Mouse (Mus musculus): ENCODE measurements around the gene Ndufab1. TPM values are rescaled to one million over a fixed set of nuclear protein-coding genes. Genes with fewer than 3 reads are reported as not detected.

Ndufab1 gene
- polyA plus RNA-seq, 1 experiment, result 361 TPM

DNA sequence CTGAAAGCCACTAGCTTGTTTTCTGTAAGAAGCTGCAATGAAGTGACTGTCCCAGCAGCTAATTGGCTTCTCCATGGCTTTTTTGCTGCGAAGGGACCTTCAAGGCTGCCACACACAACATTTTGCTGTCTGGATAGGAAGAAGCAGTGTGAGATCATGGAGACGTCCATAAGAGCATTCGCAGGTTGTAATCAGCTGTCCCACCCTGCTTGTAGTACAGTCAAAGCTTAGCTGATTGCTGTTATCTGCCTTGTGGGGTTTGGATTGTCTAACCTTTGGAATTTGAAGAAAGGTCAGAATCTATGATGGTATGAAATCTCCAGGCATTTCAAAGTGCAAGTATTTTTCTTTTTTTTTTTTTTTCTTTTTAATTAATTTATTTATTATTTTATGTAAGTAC lies 27.3 kb downstream of the Ndufab1 start:
- Histone ChIP-seq H3K36me3 (ENCODE audit: control insufficient read depth, insufficient read depth, low read length) (peaks cover 72% of the 10 kb centered on the region), H3K4me1 (replicated peaks; ENCODE audit: control insufficient read depth, insufficient read depth, low read length) (no peaks in the 10 kb centered on the region), H3K27ac (ENCODE audit: control insufficient read depth, insufficient read depth, low read length) (no peak overlapping the region), H3K27me3 (ENCODE audit: control insufficient read depth, insufficient read depth, low read length) (no peaks in the 10 kb centered on the region), H3K4me3 (ENCODE audit: control insufficient read depth, insufficient read depth, low read length) (no peak overlapping the region)
- WGBS, result 96% methylated on average over 3 of the region's 3 CpGs
- no peak for DNase-seq
- TF ChIP-seq CTCF (IDR thresholded peaks at IDR 0.05; ENCODE audit: borderline replicate concordance, control insufficient read depth, extremely low read depth, insufficient read depth, low read length, poor library complexity) (no peak), POLR2A (IDR thresholded peaks at IDR 0.05; ENCODE audit: control insufficient read depth, extremely low read depth, insufficient read depth, low read length, poor library complexity) (no peak)

DNA sequence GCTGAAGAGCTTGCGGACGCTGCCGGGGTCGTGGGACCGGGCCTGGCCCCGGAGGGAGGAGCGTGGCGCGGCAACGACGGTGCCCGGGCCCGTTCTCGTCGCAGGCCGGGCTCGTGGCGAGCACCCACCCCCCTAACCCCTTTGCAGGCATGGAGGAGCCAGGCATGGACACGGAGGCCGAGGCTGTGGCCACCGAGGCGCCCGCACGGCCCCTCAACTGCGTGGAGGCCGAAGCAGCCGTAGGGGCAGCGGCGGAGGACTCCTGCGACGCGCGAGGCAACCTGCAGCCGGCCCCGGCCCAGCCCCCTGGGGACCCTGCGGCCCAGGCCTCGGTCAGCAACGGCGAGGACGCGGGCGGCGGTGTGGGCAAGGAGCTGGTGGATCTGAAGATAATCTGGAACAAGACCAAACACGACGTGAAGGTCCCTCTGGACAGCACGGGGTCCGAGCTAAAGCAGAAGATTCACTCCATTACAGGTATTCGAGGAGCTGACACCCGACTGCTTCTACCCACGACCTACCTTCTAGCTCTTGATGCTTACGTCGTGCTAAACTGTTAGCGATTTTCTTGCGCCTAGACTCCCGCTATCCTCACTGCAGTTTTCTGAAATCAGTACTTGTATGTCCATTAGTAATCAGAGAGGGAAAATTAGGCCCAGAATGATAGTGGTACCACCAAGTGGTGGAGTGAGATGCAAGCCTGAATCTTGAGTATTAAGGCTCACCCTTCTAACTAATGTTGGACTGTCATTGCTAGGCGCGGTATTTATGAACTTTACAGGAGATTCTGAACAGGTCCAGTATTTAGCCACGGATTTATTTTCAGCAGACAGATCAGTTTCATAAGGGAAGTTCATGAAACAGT lies 33.9 kb downstream of the Ndufab1 start:
- DNase-seq, result no peak
- Histone ChIP-seq H3K36me3 (ENCODE audit: control insufficient read depth, insufficient read depth, low read length) (peaks cover 14% of the 10 kb centered on the region), H3K27ac (ENCODE audit: control insufficient read depth, insufficient read depth, low read length) (no peak overlapping the region), H3K4me1 (replicated peaks; ENCODE audit: control insufficient read depth, insufficient read depth, low read length) (peaks cover 3% of the 10 kb centered on the region), H3K4me3 (ENCODE audit: control insufficient read depth, insufficient read depth, low read length) (peak overlapping the region; percentile 66), H3K27me3 (ENCODE audit: control insufficient read depth, insufficient read depth, low read length) (no peaks in the 10 kb centered on the region)
- TF ChIP-seq POLR2A (IDR thresholded peaks at IDR 0.05; ENCODE audit: control insufficient read depth, extremely low read depth, insufficient read depth, low read length, poor library complexity) (no peak), CTCF (IDR thresholded peaks at IDR 0.05; ENCODE audit: borderline replicate concordance, control insufficient read depth, extremely low read depth, insufficient read depth, low read length, poor library complexity) (no peak)
- WGBS, result 1% methylated on average over 58 of the region's 58 CpGs

DNA sequence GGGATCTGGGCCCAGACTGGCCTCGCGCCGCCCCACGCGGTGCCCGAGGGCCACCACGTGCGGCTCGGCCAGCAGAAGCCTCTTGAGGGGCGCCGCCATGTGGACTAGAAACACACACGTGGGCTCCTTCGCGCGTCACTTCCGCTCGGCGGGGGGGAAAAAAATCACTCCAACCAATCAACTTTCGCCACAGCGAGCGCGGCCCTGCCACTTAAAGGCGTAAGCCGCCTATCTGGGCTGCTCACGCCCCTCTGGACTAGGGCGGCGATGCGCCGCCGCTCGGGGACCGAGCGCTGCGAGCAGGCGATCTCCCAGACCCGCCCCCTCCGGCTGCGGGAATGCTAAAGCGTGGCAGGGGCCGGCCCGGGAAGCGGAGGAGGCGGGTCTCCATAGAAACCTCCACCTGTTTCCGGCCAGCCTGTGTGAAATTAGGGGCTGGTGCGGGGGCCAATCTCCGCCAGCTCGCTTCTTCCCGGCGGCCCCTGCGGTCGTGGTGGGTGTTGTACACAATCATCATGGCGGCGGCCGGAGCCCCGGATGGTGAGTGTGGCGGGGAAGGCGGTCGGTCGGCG lies 34.7 kb downstream of the Ndufab1 start, which contains the start of the genes Ubfd1 and Ears2:
Ubfd1 (plus strand) TSS at position 231 of the 572 bp plus-strand sequence.
Ears2 (minus strand) TSS at position 319 of the 572 bp plus-strand sequence.
- TF ChIP-seq CTCF (IDR thresholded peaks at IDR 0.05; ENCODE audit: borderline replicate concordance, control insufficient read depth, extremely low read depth, insufficient read depth, low read length, poor library complexity), result 0 out of 2 replicates have a peak, but pooled peaks have one; percentile 40
- no peak; the same call in 1 of the 2 replicates for TF ChIP-seq POLR2A (IDR thresholded peaks at IDR 0.05; ENCODE audit: control insufficient read depth, extremely low read depth, insufficient read depth, low read length, poor library complexity)
- Histone ChIP-seq H3K36me3 (ENCODE audit: control insufficient read depth, insufficient read depth, low read length) (peaks cover 7% of the 10 kb centered on the region), H3K4me1 (replicated peaks; ENCODE audit: control insufficient read depth, insufficient read depth, low read length) (peaks cover 3% of the 10 kb centered on the region), H3K4me3 (ENCODE audit: control insufficient read depth, insufficient read depth, low read length) (peak within 1 kb of the TSS; percentile 66), H3K27ac (ENCODE audit: control insufficient read depth, insufficient read depth, low read length) (no peak within 1 kb of the TSS; the same call in 1 of the 2 replicates), H3K27me3 (ENCODE audit: control insufficient read depth, insufficient read depth, low read length) (no peaks in the 10 kb centered on the region)
- WGBS, result under 1% methylated on average over 59 of the region's 60 CpGs
- DNase-seq, result peak; percentile 90

DNA sequence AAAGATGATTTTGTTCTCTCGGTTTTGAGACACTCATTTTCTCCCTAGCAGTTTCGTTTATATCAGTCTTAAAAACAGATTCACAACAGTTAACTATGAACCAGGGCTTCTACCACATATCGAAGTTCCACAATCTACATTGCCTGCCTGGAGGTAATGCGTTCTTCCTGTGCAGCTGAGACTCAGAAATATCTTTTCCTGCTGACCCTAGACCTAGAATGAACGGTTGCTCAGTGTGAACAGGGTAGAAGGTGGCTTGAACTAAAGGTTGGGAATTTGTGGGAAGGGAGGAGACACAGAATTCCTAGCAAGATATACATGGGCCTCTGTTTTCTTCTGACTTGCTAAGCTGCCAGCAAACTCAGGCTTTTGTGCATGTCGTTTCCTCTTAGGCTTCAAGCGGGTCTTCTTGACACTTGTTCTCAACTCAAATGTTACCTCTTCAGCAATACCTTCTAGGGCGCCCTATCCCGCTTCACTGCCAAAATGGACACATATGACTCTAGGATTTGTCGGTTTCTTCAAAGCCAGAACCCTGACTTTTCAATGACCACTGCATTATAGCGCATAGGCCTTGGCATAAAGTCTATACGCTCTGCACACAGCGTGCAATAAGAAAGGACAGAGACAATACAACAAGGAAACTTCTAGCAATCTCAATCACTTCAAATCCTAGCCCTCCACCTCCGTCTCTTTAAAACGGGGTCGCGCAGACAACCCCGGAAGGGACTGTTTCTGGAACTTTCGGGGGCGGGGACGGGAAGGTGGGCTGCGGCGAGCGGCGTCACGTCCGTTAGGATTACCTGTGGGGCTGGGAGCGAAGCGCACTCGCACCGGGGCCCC lies 35.4 kb downstream of the Ndufab1 start:
- 0 out of 2 replicates have a peak, but pooled peaks have one; percentile 19 for TF ChIP-seq POLR2A (IDR thresholded peaks at IDR 0.05; ENCODE audit: control insufficient read depth, extremely low read depth, insufficient read depth, low read length, poor library complexity)
- no peak for TF ChIP-seq CTCF (IDR thresholded peaks at IDR 0.05; ENCODE audit: borderline replicate concordance, control insufficient read depth, extremely low read depth, insufficient read depth, low read length, poor library complexity)
- Histone ChIP-seq H3K27me3 (ENCODE audit: control insufficient read depth, insufficient read depth, low read length) (no peaks in the 10 kb centered on the region), H3K36me3 (ENCODE audit: control insufficient read depth, insufficient read depth, low read length) (no peaks in the 10 kb centered on the region), H3K4me1 (replicated peaks; ENCODE audit: control insufficient read depth, insufficient read depth, low read length) (peaks cover 3% of the 10 kb centered on the region), H3K27ac (ENCODE audit: control insufficient read depth, insufficient read depth, low read length) (no peak overlapping the region; the same call in 1 of the 2 replicates), H3K4me3 (ENCODE audit: control insufficient read depth, insufficient read depth, low read length) (peak overlapping the region; percentile 66)
- 4% methylated on average over 31 of the region's 31 CpGs for WGBS
- DNase-seq, result peak; percentile 87

DNA sequence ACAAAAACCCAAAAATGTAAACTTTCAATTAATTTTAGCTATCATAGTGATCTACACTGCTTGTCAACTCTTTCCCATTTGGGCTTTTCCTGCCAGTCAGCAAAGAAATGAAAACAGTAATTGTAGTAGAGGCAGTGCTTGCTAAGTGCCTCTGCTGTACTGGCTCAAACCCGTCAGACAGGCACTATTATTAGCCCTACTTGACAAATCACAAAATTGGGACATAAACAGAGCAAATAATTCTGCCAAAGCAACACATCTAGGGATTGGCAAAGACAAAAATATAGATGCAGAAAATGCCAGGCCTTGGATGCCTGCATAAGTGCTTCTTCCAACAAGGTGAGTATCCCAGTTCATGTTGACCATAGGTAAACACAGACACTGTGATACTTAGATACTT lies 36.0 kb downstream of the Ndufab1 start:
- WGBS, result 89% methylated on average over 1 of the region's 1 CpGs

DNA sequence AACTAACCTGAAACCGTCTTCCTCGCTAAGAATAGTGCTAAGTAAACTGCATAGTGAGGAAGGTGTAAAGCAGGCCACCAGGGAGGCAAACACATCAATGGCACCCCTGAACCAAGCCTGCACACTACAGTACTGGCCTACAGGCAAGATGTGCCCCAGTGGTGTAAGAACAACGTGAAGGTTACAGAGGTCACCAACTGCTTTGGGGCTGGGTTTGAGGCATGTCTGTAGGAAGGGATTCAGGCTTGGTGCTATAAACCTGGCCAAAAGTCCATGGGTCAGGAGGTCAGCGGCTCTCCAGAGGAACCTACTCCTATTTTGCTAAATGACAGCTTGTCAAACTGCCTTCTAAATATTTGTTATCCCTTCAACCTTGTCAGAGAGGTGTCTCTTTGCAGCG lies 45.1 kb downstream of the Ndufab1 start:
- no peak for TF ChIP-seq CTCF (IDR thresholded peaks at IDR 0.05; ENCODE audit: borderline replicate concordance, control insufficient read depth, extremely low read depth, insufficient read depth, low read length, poor library complexity)
- no peak for TF ChIP-seq POLR2A (IDR thresholded peaks at IDR 0.05; ENCODE audit: control insufficient read depth, extremely low read depth, insufficient read depth, low read length, poor library complexity)
- H3K27ac ChIP-seq (ENCODE audit: control insufficient read depth, insufficient read depth, low read length), result no peak overlapping the region
- no peaks in the 10 kb centered on the region for H3K27me3 ChIP-seq (ENCODE audit: control insufficient read depth, insufficient read depth, low read length)
- no peaks in the 10 kb centered on the region for H3K36me3 ChIP-seq (ENCODE audit: control insufficient read depth, insufficient read depth, low read length)
- H3K4me1 ChIP-seq (replicated peaks; ENCODE audit: control insufficient read depth, insufficient read depth, low read length), result no peaks in the 10 kb centered on the region
- WGBS, result 98% methylated on average over 5 of the region's 5 CpGs
- DNase-seq, result no peak
- no peak overlapping the region for H3K4me3 ChIP-seq (ENCODE audit: control insufficient read depth, insufficient read depth, low read length)

More for the DNA sequence above, 36.0 kb downstream of the Ndufab1 start:
- Histone ChIP-seq H3K27ac (ENCODE audit: control insufficient read depth, insufficient read depth, low read length) (no peak overlapping the region), H3K4me1 (replicated peaks; ENCODE audit: control insufficient read depth, insufficient read depth, low read length) (peaks cover 3% of the 10 kb centered on the region), H3K36me3 (ENCODE audit: control insufficient read depth, insufficient read depth, low read length) (no peaks in the 10 kb centered on the region), H3K27me3 (ENCODE audit: control insufficient read depth, insufficient read depth, low read length) (no peaks in the 10 kb centered on the region), H3K4me3 (ENCODE audit: control insufficient read depth, insufficient read depth, low read length) (no peak overlapping the region)
- no peak for TF ChIP-seq POLR2A (IDR thresholded peaks at IDR 0.05; ENCODE audit: control insufficient read depth, extremely low read depth, insufficient read depth, low read length, poor library complexity)
- TF ChIP-seq CTCF (IDR thresholded peaks at IDR 0.05; ENCODE audit: borderline replicate concordance, control insufficient read depth, extremely low read depth, insufficient read depth, low read length, poor library complexity), result no peak
- DNase-seq, result no peak

Data from thymus, adult 2 months (tissue).